Mouse (Mus musculus): ENCODE measurements around the gene Trim66.

DNA sequence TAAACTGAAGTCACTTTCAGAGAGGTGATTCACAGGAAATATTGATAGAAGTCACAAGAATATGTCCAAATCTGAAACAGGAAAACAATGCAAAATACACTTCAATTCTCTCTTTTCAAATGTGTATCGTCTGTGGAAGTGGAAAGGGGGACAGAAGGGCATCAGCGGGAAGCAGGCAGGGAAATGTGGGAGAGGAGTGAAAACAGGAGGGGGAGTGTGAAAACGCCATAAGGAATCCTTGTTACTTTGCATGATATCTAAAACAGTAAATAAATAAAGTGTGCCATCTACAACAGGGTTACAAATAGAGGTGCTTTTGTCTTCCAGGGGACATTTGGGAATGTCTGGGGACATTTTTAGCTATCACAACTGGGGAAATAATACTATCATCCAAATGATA, 108.6 kb downstream of the Trim66 start:
- no peak for TF ChIP-seq POLR2A (IDR thresholded peaks at IDR 0.05; ENCODE audit: borderline replicate concordance, insufficient read depth, low read length)
- TF ChIP-seq CTCF (IDR thresholded peaks at IDR 0.05; ENCODE audit: borderline replicate concordance, insufficient read depth, low read depth, low read length): no peak
